Mouse (Mus musculus) MEL (cell line): ENCODE data around the gene Thoc3. TPM values are rescaled to one million over a fixed set of nuclear protein-coding genes. Genes with fewer than 3 reads are reported as not detected.

Experiments used
- DNase-seq: peaks from one replicate; pipeline ENCODE4 v3.0.0; 2011; ENCODE audit warnings: low read depth, low spot score
- H3K27ac ChIP-seq: 2 replicates; pipeline ENCODE4 v1.5.1; 2012; ENCODE audit warnings: low read depth, mild to moderate bottlenecking, control low read depth, low read length, moderate library complexity; ENCODE audit not compliant: control insufficient read depth
- H3K27me3 ChIP-seq, 2 experiments: fragments of 150-350 bp in 1 of 2; sonication (generic) in 1 of 2; 2 replicates each; pipeline ENCODE4 v1.6.1; 2012; ENCODE audit warnings: low read length in 2 of 2, mild to moderate bottlenecking in 2 of 2, improper control_type of control experiment in 1 of 2, moderate library complexity in 1 of 2; ENCODE audit not compliant: insufficient read depth in 2 of 2, control insufficient read depth in 1 of 2
- H3K36me3 ChIP-seq, 2 experiments: 2 replicates each; pipeline ENCODE4 v1.6.1; 2012 to 2014; ENCODE audit warnings: low read length in 2 of 2, improper control_type of control experiment in 1 of 2, inconsistent platforms in 1 of 2, mild to moderate bottlenecking in 1 of 2; ENCODE audit not compliant: insufficient read depth in 2 of 2, control insufficient read depth in 1 of 2
- H3K4me1 ChIP-seq, 2 experiments: fragments of 150-350 bp in 1 of 2; sonication (generic) in 1 of 2; 2 replicates each; pipeline ENCODE4 v1.6.1; 2012; ENCODE audit warnings: low read length in 2 of 2, improper control_type of control experiment in 1 of 2, mild to moderate bottlenecking in 1 of 2; ENCODE audit not compliant: insufficient read depth in 2 of 2, control insufficient read depth in 1 of 2
- H3K4me3 ChIP-seq, 2 experiments: fragments of 150-350 bp in 1 of 2; sonication (generic) in 1 of 2; 2 replicates each; pipeline ENCODE4 v1.5.1; 2012; ENCODE audit warnings: low read depth in 2 of 2, low read length in 2 of 2, mild to moderate bottlenecking in 2 of 2, moderate library complexity in 2 of 2, control low read depth in 1 of 2, improper control_type of control experiment in 1 of 2; ENCODE audit not compliant: control insufficient read depth in 1 of 2, insufficient read depth in 1 of 2
- H3K79me2 ChIP-seq: 2 replicates; pipeline ENCODE4 v1.6.1; 2012; ENCODE audit warnings: mild to moderate bottlenecking, low read length, moderate library complexity; ENCODE audit not compliant: control insufficient read depth, poor library complexity, insufficient read depth
- H3K9ac ChIP-seq: 2 replicates; pipeline ENCODE4 v1.6.1; 2012; ENCODE audit warnings: low read depth, mild to moderate bottlenecking, control low read depth, low read length, moderate library complexity; ENCODE audit not compliant: control insufficient read depth, poor library complexity, severe bottlenecking
- H3K9me3 ChIP-seq: fragments of 150-350 bp; sonication (generic); replicated peaks from 2 replicates; pipeline ENCODE4 v1.6.1; 2012; ENCODE audit warnings: mild to moderate bottlenecking, low read length, improper control_type of control experiment, moderate library complexity; ENCODE audit not compliant: insufficient read depth
- BHLHE40 ChIP-seq: IDR thresholded peaks from 2 replicates; pipeline ENCODE4 v1.6.1; 2012; ENCODE audit warnings: low read depth, mild to moderate bottlenecking, inconsistent platforms, low read length, improper control_type of control experiment, borderline replicate concordance
- CHD1 ChIP-seq: IDR thresholded peaks from 2 replicates; pipeline ENCODE4 v1.6.1; 2012; ENCODE audit warnings: low read depth, mild to moderate bottlenecking, inconsistent platforms, low read length, improper control_type of control experiment
- CHD2 ChIP-seq: IDR thresholded peaks from 2 replicates; pipeline ENCODE4 v1.6.1; 2011; ENCODE audit warnings: low read length, improper control_type of control experiment
- CTCF ChIP-seq, 3 experiments: IDR thresholded peaks in 2 of 3; conservative IDR thresholded peaks in 1 of 3; 2 replicates each; pipeline ENCODE4 v1.5.1; 2011 to 2012; ENCODE audit warnings: low read length in 3 of 3, low read depth in 2 of 3, mild to moderate bottlenecking in 2 of 3, improper control_type of control experiment in 1 of 3, inconsistent platforms in 1 of 3, mixed read lengths in 1 of 3, moderate library complexity in 1 of 3; ENCODE audit not compliant: control insufficient read depth in 1 of 3, insufficient read depth in 1 of 3, poor library complexity in 1 of 3, severe bottlenecking in 1 of 3
- E2F4 ChIP-seq: IDR thresholded peaks from 2 replicates; pipeline ENCODE4 v1.6.1; 2011; ENCODE audit warnings: low read depth, low read length, improper control_type of control experiment, borderline replicate concordance
- ELF1 ChIP-seq: IDR thresholded peaks from 2 replicates; pipeline ENCODE4 v1.6.1; 2014; ENCODE audit warnings: low read depth, mild to moderate bottlenecking, inconsistent platforms, low read length, improper control_type of control experiment, moderate library complexity
- EP300 ChIP-seq, 2 experiments: IDR thresholded peaks; 2 replicates each; pipeline ENCODE4 v1.6.1; 2011; ENCODE audit warnings: improper control_type of control experiment in 2 of 2, low read length in 2 of 2, low read depth in 1 of 2, mild to moderate bottlenecking in 1 of 2
- ETS1 ChIP-seq: IDR thresholded peaks from 2 replicates; pipeline ENCODE4 v1.6.1; 2012; ENCODE audit warnings: low read depth, mild to moderate bottlenecking, inconsistent platforms, low read length, improper control_type of control experiment, moderate library complexity
- GABPA ChIP-seq: IDR thresholded peaks from 2 replicates; pipeline ENCODE4 v1.6.1; 2012; ENCODE audit warnings: low read depth, mild to moderate bottlenecking, inconsistent platforms, low read length, improper control_type of control experiment, moderate library complexity
- GATA1 ChIP-seq: IDR thresholded peaks from 2 replicates; pipeline ENCODE4 v1.6.1; 2011; ENCODE audit warnings: low read depth, low read length, improper control_type of control experiment
- HCFC1 ChIP-seq: IDR thresholded peaks from 2 replicates; pipeline ENCODE4 v1.6.1; 2012; ENCODE audit warnings: low read depth, mild to moderate bottlenecking, inconsistent platforms, low read length, improper control_type of control experiment, moderate library complexity
- JUND ChIP-seq: IDR thresholded peaks from 2 replicates; pipeline ENCODE4 v1.6.1; 2011; ENCODE audit warnings: low read depth, mild to moderate bottlenecking, improper control_type of control experiment, low read length
- MAFK ChIP-seq: IDR thresholded peaks from 2 replicates; pipeline ENCODE4 v1.6.1; 2011; ENCODE audit warnings: low read depth, mild to moderate bottlenecking, low read length, improper control_type of control experiment, borderline replicate concordance
- MAX ChIP-seq: IDR thresholded peaks from 2 replicates; pipeline ENCODE4 v1.6.1; 2011; ENCODE audit warnings: low read length, improper control_type of control experiment
- MAZ ChIP-seq: IDR thresholded peaks from 2 replicates; pipeline ENCODE4 v1.6.1; 2012; ENCODE audit warnings: low read depth, mild to moderate bottlenecking, inconsistent platforms, low read length, improper control_type of control experiment
- MEF2A ChIP-seq: IDR thresholded peaks from 2 replicates; pipeline ENCODE4 v1.6.1; 2014; ENCODE audit warnings: low read depth, mild to moderate bottlenecking, inconsistent platforms, low read length, improper control_type of control experiment; ENCODE audit not compliant: poor library complexity, insufficient replicate concordance, severe bottlenecking; ENCODE audit errors: extremely low read depth
- MXI1 ChIP-seq: IDR thresholded peaks from 2 replicates; pipeline ENCODE4 v1.6.1; 2011; ENCODE audit warnings: mild to moderate bottlenecking, low read depth, low read length, improper control_type of control experiment
- MYB ChIP-seq: IDR thresholded peaks from 2 replicates; pipeline ENCODE4 v1.6.1; 2011; ENCODE audit warnings: mild to moderate bottlenecking, low read depth, low read length, improper control_type of control experiment
- NELFE ChIP-seq: IDR thresholded peaks from 2 replicates; pipeline ENCODE4 v1.6.1; 2011; ENCODE audit warnings: low read depth, low read length, improper control_type of control experiment
- NRF1 ChIP-seq: IDR thresholded peaks from 2 replicates; pipeline ENCODE4 v1.6.1; 2014; ENCODE audit warnings: low read depth, mild to moderate bottlenecking, inconsistent platforms, low read length, improper control_type of control experiment, moderate library complexity; ENCODE audit not compliant: poor library complexity, insufficient read depth, severe bottlenecking
- POLR2A ChIP-seq, 2 experiments: IDR thresholded peaks; 2 replicates each; pipeline ENCODE4 v1.6.1; 2011 to 2012; ENCODE audit warnings: low read length in 2 of 2, mild to moderate bottlenecking in 2 of 2, control low read depth in 1 of 2, improper control_type of control experiment in 1 of 2, low read depth in 1 of 2, moderate library complexity in 1 of 2; ENCODE audit not compliant: control insufficient read depth in 1 of 2, insufficient read depth in 1 of 2, poor library complexity in 1 of 2
- POLR2AphosphoS2 ChIP-seq: IDR thresholded peaks from 2 replicates; pipeline ENCODE4 v1.6.1; 2011; ENCODE audit warnings: low read length, improper control_type of control experiment
- POLR2AphosphoS5 ChIP-seq: IDR thresholded peaks from 2 replicates; pipeline ENCODE4 v1.6.1; 2012; ENCODE audit warnings: low read depth, borderline replicate concordance, mild to moderate bottlenecking, inconsistent platforms, low read length, moderate library complexity, mixed read lengths
- RAD21 ChIP-seq: IDR thresholded peaks from 2 replicates; pipeline ENCODE4 v1.6.1; 2011; ENCODE audit warnings: mild to moderate bottlenecking, low read depth, low read length, improper control_type of control experiment
- RCOR1 ChIP-seq: IDR thresholded peaks from 2 replicates; pipeline ENCODE4 v1.6.1; 2012; ENCODE audit warnings: low read depth, mild to moderate bottlenecking, inconsistent platforms, low read length, improper control_type of control experiment
- SIN3A ChIP-seq: IDR thresholded peaks from 2 replicates; pipeline ENCODE4 v1.6.1; 2012; ENCODE audit warnings: low read length, improper control_type of control experiment, inconsistent platforms
- TAL1 ChIP-seq: IDR thresholded peaks from 2 replicates; pipeline ENCODE4 v1.6.1; 2012; ENCODE audit warnings: mild to moderate bottlenecking, inconsistent platforms, low read length, moderate library complexity, mixed read lengths
- TCF12 ChIP-seq: IDR thresholded peaks from 2 replicates; pipeline ENCODE4 v1.6.1; 2014; ENCODE audit warnings: low read depth, mild to moderate bottlenecking, inconsistent platforms, low read length, improper control_type of control experiment, moderate library complexity
- UBTF ChIP-seq: IDR thresholded peaks from 2 replicates; pipeline ENCODE4 v1.6.1; 2012; ENCODE audit warnings: low read depth, mild to moderate bottlenecking, inconsistent platforms, low read length, improper control_type of control experiment, moderate library complexity, borderline replicate concordance; ENCODE audit not compliant: insufficient read depth
- USF1 ChIP-seq: IDR thresholded peaks from 2 replicates; pipeline ENCODE4 v1.6.1; 2014; ENCODE audit warnings: low read depth, mild to moderate bottlenecking, inconsistent platforms, low read length, improper control_type of control experiment, moderate library complexity
- USF2 ChIP-seq, 2 experiments: IDR thresholded peaks; 2 replicates each; pipeline ENCODE4 v1.6.1; 2011 to 2012; ENCODE audit warnings: improper control_type of control experiment in 2 of 2, low read length in 2 of 2, borderline replicate concordance in 1 of 2, inconsistent platforms in 1 of 2, low read depth in 1 of 2, mild to moderate bottlenecking in 1 of 2; ENCODE audit not compliant: insufficient read depth in 1 of 2
- ZC3H11A ChIP-seq: IDR thresholded peaks from 2 replicates; pipeline ENCODE4 v1.6.1; 2012; ENCODE audit warnings: low read depth, mild to moderate bottlenecking, inconsistent platforms, low read length, improper control_type of control experiment
- ZKSCAN1 ChIP-seq: IDR thresholded peaks from 2 replicates; pipeline ENCODE4 v1.6.1; 2012; ENCODE audit warnings: low read depth, mild to moderate bottlenecking, inconsistent platforms, low read length, improper control_type of control experiment, moderate library complexity
- ZMIZ1 ChIP-seq: IDR thresholded peaks from 2 replicates; pipeline ENCODE4 v1.6.1; 2012; ENCODE audit warnings: low read depth, mild to moderate bottlenecking, inconsistent platforms, low read length, improper control_type of control experiment, moderate library complexity
- ZNF384 ChIP-seq: IDR thresholded peaks from 2 replicates; pipeline ENCODE4 v1.6.1; 2012; ENCODE audit warnings: low read depth, mild to moderate bottlenecking, inconsistent platforms, low read length, improper control_type of control experiment
- polyA plus RNA-seq, 2 experiments: library from polyadenylated mRNA; stranded (reverse) in 1 of 2; unstranded in 1 of 2; fragments of >175 nt in 1 of 2; fragments of >200 nt in 1 of 2; gene quantifications; 2 replicates each; pipeline versions ENCODE4 v1.2.1 to v1.2.4; 2012; ENCODE audit warnings: low replicate concordance in 2 of 2, low read depth in 1 of 2; ENCODE audit not compliant: insufficient read length in 2 of 2, insufficient read depth in 1 of 2, missing spikeins in 1 of 2
- total RNA-seq: library from RNA; depleted of rRNA; stranded (reverse); fragments of 300-350 nt; gene quantifications from 2 replicates; pipeline ENCODE4 v1.2.3, GENCODE M21; 2012

Thoc3 gene
- total and polyA plus RNA-seq, 3 experiments, result 94.0 to 109 TPM; not detected in 1

- H3K4me1 ChIP-seq, result peaks cover 13 to 14% of the 10 kb centered on the region in 2 experiments
- H3K4me3 ChIP-seq, result peak overlapping the region in 1 of 2 experiments; percentile 51; a peak in 2 of 4 replicates
- peaks cover 0 to 23% of the 10 kb centered on the region in 2 experiments; a peak in 2 of 4 replicates for H3K36me3 ChIP-seq
- H3K79me2 ChIP-seq, result peaks cover 14% of the 10 kb centered on the region
- peaks cover 8 to 9% of the 10 kb centered on the region in 2 experiments for H3K27me3 ChIP-seq
- peak; percentile 71 for DNase-seq
- no peaks in the 10 kb centered on the region for H3K9me3 ChIP-seq
- no peak overlapping the region; the same call in 1 of the 2 replicates for H3K27ac ChIP-seq
- H3K9ac ChIP-seq, result no peak overlapping the region
- TF ChIP-seq EP300 (IDR thresholded peaks at IDR 0.05; ENCODE audit: low read depth in 1 of 2, low read length in 2 of 2), result peak; percentile 93 to 94
- no peak for TF ChIP-seq RAD21
- peak; percentile 100 for TF ChIP-seq RCOR1
- TF ChIP-seq CTCF (IDR thresholded peaks at IDR 0.05 in 2 of 3, conservative IDR thresholded peaks at IDR 0.05 in 1 of 3; ENCODE audit: control insufficient read depth in 1 of 3, insufficient read depth in 1 of 3, low read depth in 2 of 3, low read length in 3 of 3, poor library complexity in 1 of 3, severe bottlenecking in 1 of 3), result no peak
- TF ChIP-seq SIN3A, result peak; percentile 84
- no peak for TF ChIP-seq CHD1
- TF ChIP-seq GABPA, result no peak
- TF ChIP-seq MAX, result 0 out of 2 replicates have a peak, but pooled peaks have one; percentile 36
- TF ChIP-seq HCFC1, result peak; percentile 61
- TF ChIP-seq USF2 (IDR thresholded peaks at IDR 0.05; ENCODE audit: borderline replicate concordance in 1 of 2, insufficient read depth in 1 of 2, low read depth in 1 of 2, low read length in 2 of 2), result no peak
- peak; percentile 83 for TF ChIP-seq MAZ
- peak; percentile 89 for TF ChIP-seq MYB
- peak; percentile 67; the same call in 1 of the 2 replicates for TF ChIP-seq MXI1
- peak; percentile 92 for TF ChIP-seq GATA1
- no peak for TF ChIP-seq ZMIZ1
- no peak for TF ChIP-seq NRF1
- no peak; the same call in 1 of the 2 replicates for TF ChIP-seq ZKSCAN1
- TF ChIP-seq UBTF, result no peak
- TF ChIP-seq TAL1, result peak; percentile 50; the same call in 1 of the 2 replicates
- no peak for TF ChIP-seq MEF2A
- peak; percentile 78 for TF ChIP-seq MAFK
- TF ChIP-seq E2F4, result no peak
- no peak for TF ChIP-seq POLR2AphosphoS2
- no peak for TF ChIP-seq POLR2A (IDR thresholded peaks at IDR 0.05; ENCODE audit: control insufficient read depth in 1 of 2, insufficient read depth in 1 of 2, low read depth in 1 of 2, low read length in 2 of 2, poor library complexity in 1 of 2)
- TF ChIP-seq POLR2AphosphoS5, result no peak
- TF ChIP-seq JUND, result no peak
- TF ChIP-seq ELF1, result peak; percentile 49; the same call in 1 of the 2 replicates
- peak; percentile 98 for TF ChIP-seq ZNF384
- TF ChIP-seq ZC3H11A, result peak; percentile 10; the same call in 1 of the 2 replicates
- peak; percentile 69 for TF ChIP-seq BHLHE40
- peak; percentile 92 for TF ChIP-seq TCF12
- no peak for TF ChIP-seq USF1
- 0 out of 2 replicates have a peak, but pooled peaks have one; percentile 22 for TF ChIP-seq NELFE
- TF ChIP-seq CHD2, result peak; percentile 22; the same call in 1 of the 2 replicates
- TF ChIP-seq ETS1, result peak; percentile 88
These were observed 33.5 kb upstream of the Thoc3 start for GRCm38 (mm10) chr13:54501957-54502690.
